Mouse (Mus musculus) brain, embryonic 14.5 days (tissue): ENCODE results near the gene Dcst2. TPM values are rescaled to one million over a fixed set of nuclear protein-coding genes. Genes with fewer than 3 reads are reported as not detected.
A peak's percentile ranks its signal among the peaks of the same experiment; 100 is the strongest.

Experiments used
- DNase-seq: peaks from one replicate; pipeline ENCODE4 v3.0.0-alpha.2; 2011; ENCODE audit warnings: low read depth
- CTCF ChIP-seq: fragments of 200-500 bp; IDR thresholded peaks from 2 replicates; pipeline ENCODE4 v1.5.1; 2012; ENCODE audit warnings: inconsistent platforms, mild to moderate bottlenecking, moderate library complexity, borderline replicate concordance; ENCODE audit not compliant: insufficient read depth, insufficient read length; ENCODE audit errors: extremely low read depth
- POLR2A ChIP-seq: fragments of 200-500 bp; IDR thresholded peaks from 2 replicates; pipeline ENCODE4 v1.6.1; 2012; ENCODE audit warnings: mild to moderate bottlenecking, inconsistent platforms, borderline replicate concordance; ENCODE audit not compliant: poor library complexity, insufficient read depth, insufficient read length, severe bottlenecking; ENCODE audit errors: extremely low read depth
- polyA plus RNA-seq: library from polyadenylated mRNA; depleted of rRNA; stranded (reverse); fragments of >200 nt; gene quantifications from 2 replicates; pipeline ENCODE4 v1.2.3, GENCODE M21; 2012; rRNA removed

Dcst2 gene
- polyA plus RNA-seq, 1 experiment: 0.38 TPM

DNA sequence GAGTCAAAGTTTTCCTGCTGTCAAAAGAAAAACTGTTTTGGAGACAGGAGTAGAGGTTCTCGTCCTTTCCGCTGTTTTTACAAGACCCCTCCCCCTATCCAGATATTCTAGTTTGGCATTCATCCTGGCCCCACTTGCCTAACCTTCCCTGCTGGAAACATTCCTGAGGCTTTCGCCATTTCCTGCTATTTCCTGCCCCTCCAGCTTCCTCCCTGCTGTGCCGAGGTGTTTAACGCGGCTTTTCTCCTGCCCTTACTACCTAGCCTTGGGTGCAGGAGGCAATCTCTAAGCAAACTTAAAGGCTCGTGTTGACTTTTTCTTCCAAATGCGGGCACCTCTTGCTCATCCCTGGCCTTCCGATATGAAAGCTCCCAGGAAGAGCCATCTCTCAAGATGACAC lies 57.8 kb downstream of the Dcst2 start:
- no peak for TF ChIP-seq POLR2A
- no peak for TF ChIP-seq CTCF
- DNase-seq: peak; percentile 29

- DNase-seq: no peak
- no peak for TF ChIP-seq CTCF
- no peak for TF ChIP-seq POLR2A
Measured at GRCm38 (mm10) chr3:89419981-89420380, 58.2 kb downstream of the Dcst2 start.

DNA sequence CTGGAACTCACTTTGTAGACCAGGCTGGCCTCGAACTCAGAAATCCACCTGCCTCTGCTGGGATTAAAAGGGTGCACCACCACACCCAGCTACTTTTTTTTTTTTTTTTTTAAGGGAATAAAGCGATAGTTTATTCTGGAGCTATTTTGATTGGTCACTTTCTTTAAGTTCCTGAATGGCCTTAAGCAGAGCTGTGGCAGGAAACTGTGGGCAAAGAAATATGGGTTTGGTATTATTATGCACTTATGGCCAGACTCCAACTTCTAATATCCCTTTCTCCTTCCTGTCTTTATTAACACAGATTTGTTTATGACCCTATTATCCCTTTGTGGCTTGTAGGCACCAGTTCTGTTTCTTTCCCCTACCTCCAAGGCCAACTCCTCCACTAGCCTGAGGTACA lies 58.6 kb downstream of the Dcst2 start:
- TF ChIP-seq POLR2A: no peak
- no peak for TF ChIP-seq CTCF
- DNase-seq: no peak

- peak; percentile 78 for DNase-seq
- TF ChIP-seq CTCF (no peak), POLR2A (no peak)
Measured at GRCm38 (mm10) chr3:89421002-89421774, 59.4 kb downstream of the Dcst2 start.

DNA sequence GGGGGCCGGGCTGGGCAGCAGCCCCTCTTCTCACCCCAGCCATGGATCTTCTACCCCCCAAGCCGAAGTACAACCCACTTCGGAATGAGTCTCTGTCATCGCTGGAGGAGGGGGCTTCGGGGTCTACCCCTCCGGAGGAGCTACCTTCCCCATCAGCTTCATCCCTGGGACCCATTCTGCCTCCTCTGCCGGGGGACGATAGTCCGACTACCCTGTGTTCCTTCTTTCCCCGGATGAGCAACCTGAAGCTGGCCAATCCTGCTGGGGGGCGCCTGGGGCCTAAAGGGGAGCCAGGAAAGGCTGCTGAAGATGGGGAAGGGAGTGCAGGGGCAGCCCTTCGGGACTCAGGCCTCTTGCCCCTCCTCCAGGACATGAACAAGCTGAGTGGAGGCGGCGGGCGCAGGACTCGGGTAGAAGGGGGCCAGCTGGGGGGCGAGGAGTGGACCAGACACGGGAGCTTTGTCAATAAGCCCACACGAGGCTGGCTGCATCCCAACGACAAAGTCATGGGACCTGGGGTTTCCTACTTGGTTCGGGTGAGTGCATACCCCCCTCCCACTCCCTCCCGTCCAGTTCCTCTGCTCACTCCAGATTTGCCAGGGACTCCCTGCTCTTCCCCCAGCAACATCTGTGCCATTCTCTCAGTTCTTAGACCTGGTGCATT lies 60.2 kb downstream of the Dcst2 start:
- no peak for TF ChIP-seq CTCF
- TF ChIP-seq POLR2A: no peak
- DNase-seq: peak; percentile 19

- no peak for DNase-seq
Measured at GRCm38 (mm10) chr3:89422556-89423205, 60.9 kb downstream of the Dcst2 start.

GRCm38 (mm10) chr3:89424416-89425140 lies 62.8 kb downstream of the Dcst2 start:
- TF ChIP-seq CTCF (no peak), POLR2A (no peak)
- DNase-seq: no peak

More at GRCm38 (mm10) chr3:89422556-89423205, 60.9 kb downstream of the Dcst2 start:
- TF ChIP-seq POLR2A: no peak
- TF ChIP-seq CTCF: no peak

- no peak for DNase-seq
- TF ChIP-seq POLR2A (no peak), CTCF (no peak)
Measured at GRCm38 (mm10) chr3:89425141-89425525, 63.4 kb downstream of the Dcst2 start.

GRCm38 (mm10) chr3:89425876-89426275 lies 64.1 kb downstream of the Dcst2 start:
- no peak for TF ChIP-seq CTCF
- no peak for TF ChIP-seq POLR2A
- DNase-seq: no peak

Other genes starting within 250 kb of the Dcst2 start
- gene Pklr, start 225.8 kb upstream of the Dcst2 start, polyA plus RNA-seq: 0.14 and 0.21 TPM in 2 replicates
- 61.6 and 68.6 TPM in 2 replicates for gene Hcn3, start 201.8 kb upstream of the Dcst2 start, polyA plus RNA-seq
- gene Clk2, start 197.2 kb upstream of the Dcst2 start, polyA plus RNA-seq: 103 and 123 TPM in 2 replicates
- gene Scamp3, start 184.5 kb upstream of the Dcst2 start, polyA plus RNA-seq: 132 and 139 TPM in 2 replicates
- gene Fam189b, start 178.8 kb upstream of the Dcst2 start, polyA plus RNA-seq: 69.1 and 73.8 TPM in 2 replicates
- gene Gba, start 159.0 kb upstream of the Dcst2 start, polyA plus RNA-seq: 55.6 and 56.3 TPM in 2 replicates
- 117 and 168 TPM in 2 replicates for gene Thbs3, start 146.8 kb upstream of the Dcst2 start, polyA plus RNA-seq
- gene Mtx1, start 134.9 kb upstream of the Dcst2 start, polyA plus RNA-seq: 146 and 201 TPM in 2 replicates
- 9.3 and 10.0 TPM in 2 replicates for gene Muc1, start 132.9 kb upstream of the Dcst2 start, polyA plus RNA-seq
- gene Krtcap2, start 116.0 kb upstream of the Dcst2 start, polyA plus RNA-seq: 86.7 and 106 TPM in 2 replicates
- gene Trim46, start 115.7 kb upstream of the Dcst2 start, polyA plus RNA-seq: 131 and 144 TPM in 2 replicates
- 145 and 269 TPM in 2 replicates for gene Dpm3, start 102.6 kb upstream of the Dcst2 start, polyA plus RNA-seq
- 41.4 and 71.8 TPM in 2 replicates for gene Slc50a1, start 91.4 kb upstream of the Dcst2 start, polyA plus RNA-seq
- 11.2 and 12.0 TPM in 2 replicates for gene Efna1, start 80.8 kb upstream of the Dcst2 start, polyA plus RNA-seq
- 59.4 and 60.3 TPM in 2 replicates for gene Efna3, start 39.0 kb upstream of the Dcst2 start, polyA plus RNA-seq
- 12.6 and 22.9 TPM in 2 replicates for gene Efna4, start 23.9 kb upstream of the Dcst2 start, polyA plus RNA-seq
- 63.6 and 75.5 TPM in 2 replicates for gene Adam15, start 12.0 kb upstream of the Dcst2 start, polyA plus RNA-seq
- 0.04 TPM in 1 of 2 replicates, not detected in the other for gene Dcst1, start 3.3 kb downstream of the Dcst2 start, polyA plus RNA-seq
- 2.4 and 2.8 TPM in 2 replicates for gene Zbtb7b, start 32.8 kb downstream of the Dcst2 start, polyA plus RNA-seq
- gene Lenep, start 40.8 kb downstream of the Dcst2 start, polyA plus RNA-seq: 4.6 and 5.2 TPM in 2 replicates
- gene Flad1, start 49.9 kb downstream of the Dcst2 start, polyA plus RNA-seq: 39.4 and 53.9 TPM in 2 replicates
- 79.8 and 129 TPM in 2 replicates for gene Cks1b, start 56.4 kb downstream of the Dcst2 start, polyA plus RNA-seq
- gene Shc1, start 56.5 kb downstream of the Dcst2 start, polyA plus RNA-seq: 29.5 and 30.2 TPM in 2 replicates
- 71.6 and 90.9 TPM in 2 replicates for gene Pygo2, start 68.2 kb downstream of the Dcst2 start, polyA plus RNA-seq
- gene Pbxip1, start 74.7 kb downstream of the Dcst2 start, polyA plus RNA-seq: 9.5 and 13.6 TPM in 2 replicates
- 72.2 and 86.3 TPM in 2 replicates for gene Pmvk, start 92.6 kb downstream of the Dcst2 start, polyA plus RNA-seq
- 11.5 and 13.8 TPM in 2 replicates for gene Kcnn3, start 158.2 kb downstream of the Dcst2 start, polyA plus RNA-seq